Mouse (Mus musculus): ENCODE data around the gene Ica1l. TPM values are rescaled to one million over a fixed set of nuclear protein-coding genes. Genes with fewer than 3 reads are reported as not detected.
A peak's percentile ranks its signal among the peaks of the same experiment; 100 is the strongest.
"Not testable (repeated sequence)": the region's sequence is repeated elsewhere in the genome, so short reads cannot be mapped to it uniquely, and the experiment has no call there.

Gene Ica1l
- 10 to 100 TPM; 37.7 to 38.1 TPM for total RNA-seq (2021)

- intact Hi-C loops (cut with DNase I): no loop called here
- peak; percentile 23 to 46 for DNase-seq (ENCODE audit: low spot score in 2 of 2)
These were observed at the start of gene Ica1l for GRCm38 (mm10) chr1:60042796-60043469. TSS of gene Ica1l (minus strand) at chr1:60043184.

- DNase-seq (ENCODE audit: low spot score in 2 of 2): no peak
- intact Hi-C loops (cut with DNase I): no loop called here
These were observed 33.4 kb upstream of the Ica1l start for GRCm38 (mm10) chr1:60076411-60076810.

- no peak for DNase-seq (ENCODE audit: low spot score in 2 of 2)
- intact Hi-C loops (cut with DNase I): no loop called here
These were observed 32.6 kb upstream of the Ica1l start for GRCm38 (mm10) chr1:60075590-60075989.

GRCm38 (mm10) chr1:60074935-60075334, 32.0 kb upstream of the Ica1l start:
- DNase-seq (ENCODE audit: low spot score in 2 of 2): no peak
- intact Hi-C loops (cut with DNase I): no loop called here

GRCm38 (mm10) chr1:60070725-60071124, 27.7 kb upstream of the Ica1l start:
- DNase-seq (ENCODE audit: low spot score in 2 of 2); intact Hi-C loops (cut with DNase I): not testable (repeated sequence)

- no peak for DNase-seq (ENCODE audit: low spot score in 2 of 2)
- intact Hi-C loops (cut with DNase I): no loop called here
These were observed 13.3 kb upstream of the Ica1l start for GRCm38 (mm10) chr1:60056310-60056709.

GRCm38 (mm10) chr1:60054659-60055058, 11.7 kb upstream of the Ica1l start:
- no peak for DNase-seq (ENCODE audit: low spot score in 2 of 2)
- intact Hi-C loops (cut with DNase I): no loop called here

- intact Hi-C loops (cut with DNase I); DNase-seq (ENCODE audit: low spot score in 2 of 2): not testable (repeated sequence)
These were observed 4.5 kb upstream of the Ica1l start for GRCm38 (mm10) chr1:60047481-60047880.

GRCm38 (mm10) chr1:60044595-60044994, 1.6 kb upstream of the Ica1l start:
- DNase-seq (ENCODE audit: low spot score in 2 of 2): no peak
- intact Hi-C loops (cut with DNase I): no loop called here

- intact Hi-C loops (cut with DNase I): no loop called here
- DNase-seq (ENCODE audit: low spot score in 2 of 2): peak; percentile 10 to 40
These were observed 587 bp downstream of the Ica1l start for GRCm38 (mm10) chr1:60042398-60042795.

GRCm38 (mm10) chr1:60035044-60035443, 7.9 kb downstream of the Ica1l start:
- DNase-seq (ENCODE audit: low spot score in 2 of 2): peak; percentile 43 to 88
- intact Hi-C loops (cut with DNase I): no loop called here

- intact Hi-C loops (cut with DNase I): no loop called here
These were observed 25.9 kb downstream of the Ica1l start for GRCm38 (mm10) chr1:60017031-60017469.

GRCm38 (mm10) chr1:60016136-60016611, 26.8 kb downstream of the Ica1l start:
- no peak for DNase-seq (ENCODE audit: low spot score in 2 of 2)
- intact Hi-C loops (cut with DNase I): no loop called here

More at GRCm38 (mm10) chr1:60017031-60017469, 25.9 kb downstream of the Ica1l start:
- DNase-seq (ENCODE audit: low spot score in 2 of 2): no peak

- no peak for DNase-seq (ENCODE audit: low spot score in 2 of 2)
- intact Hi-C loops (cut with DNase I): no loop called here
These were observed 27.5 kb downstream of the Ica1l start for GRCm38 (mm10) chr1:60015511-60015910.

- no peak for DNase-seq (ENCODE audit: low spot score in 2 of 2)
- intact Hi-C loops (cut with DNase I): no loop called here
These were observed 29.2 kb downstream of the Ica1l start for GRCm38 (mm10) chr1:60013779-60014178.

- DNase-seq (ENCODE audit: low spot score in 2 of 2): no peak
- intact Hi-C loops (cut with DNase I): no loop called here
These were observed 34.2 kb downstream of the Ica1l start for GRCm38 (mm10) chr1:60008743-60009142.

GRCm38 (mm10) chr1:60007337-60007736, 35.6 kb downstream of the Ica1l start:
- no peak for DNase-seq (ENCODE audit: low spot score in 2 of 2)
- intact Hi-C loops (cut with DNase I): no loop called here

GRCm38 (mm10) chr1:60000319-60000718, 42.7 kb downstream of the Ica1l start:
- DNase-seq (ENCODE audit: low spot score in 2 of 2): peak in 1 of 2 experiments; percentile 24
- intact Hi-C loops (cut with DNase I): loop anchor here (2.0 kb wide), 1 partner anchor 118 kb away; no protein-coding TSS in a partner anchor

GRCm38 (mm10) chr1:59997352-59997751, 45.6 kb downstream of the Ica1l start:
- no peak for DNase-seq (ENCODE audit: low spot score in 2 of 2)
- intact Hi-C loops (cut with DNase I): no loop called here

GRCm38 (mm10) chr1:59995646-59996045, 47.3 kb downstream of the Ica1l start:
- DNase-seq (ENCODE audit: low spot score in 2 of 2): no peak
- intact Hi-C loops (cut with DNase I): no loop called here

- peak; percentile 57 to 90 for DNase-seq (ENCODE audit: low spot score in 2 of 2)
- intact Hi-C loops (cut with DNase I): no loop called here
These were observed 55.5 kb downstream of the Ica1l start for GRCm38 (mm10) chr1:59987399-59988040.

All from left cerebral cortex, postnatal 25 days (tissue).